Mouse (Mus musculus): Measurements from ENCODE around the gene Padi2.

The Padi2 gene

GRCm38 (mm10) chr4:140919974-140920836 lies 14.1 kb downstream of the Padi2 start:
- no peak for DNase-seq (ENCODE audit: low read depth, low spot score)

- DNase-seq (ENCODE audit: low read depth, low spot score), result no peak
Observed at GRCm38 (mm10) chr4:140922508-140922907, 16.4 kb downstream of the Padi2 start.

GRCm38 (mm10) chr4:140925648-140926047 lies 19.5 kb downstream of the Padi2 start:
- DNase-seq (ENCODE audit: low read depth, low spot score), result no peak

DNA sequence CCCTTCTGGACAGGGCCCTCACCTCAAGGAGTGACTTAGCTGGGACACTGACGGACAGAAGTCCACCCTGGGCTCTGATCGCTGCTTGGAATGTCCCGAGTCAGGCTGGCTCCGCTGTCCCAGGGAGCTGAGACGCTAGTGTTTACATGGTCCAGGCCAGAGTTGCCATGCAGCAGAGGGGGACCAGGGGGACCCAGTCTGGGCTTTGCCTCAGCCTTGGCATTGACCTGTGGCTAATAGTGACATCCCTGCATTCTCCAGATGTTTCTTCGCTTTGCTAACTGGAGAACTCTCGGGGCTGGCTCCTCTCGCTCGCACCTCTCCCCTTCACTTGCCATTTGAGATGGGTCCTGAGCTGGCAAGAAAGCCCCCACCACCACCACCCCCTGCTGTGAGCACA lies 22.2 kb downstream of the Padi2 start:
- no peak for DNase-seq (ENCODE audit: low read depth, low spot score)

DNA sequence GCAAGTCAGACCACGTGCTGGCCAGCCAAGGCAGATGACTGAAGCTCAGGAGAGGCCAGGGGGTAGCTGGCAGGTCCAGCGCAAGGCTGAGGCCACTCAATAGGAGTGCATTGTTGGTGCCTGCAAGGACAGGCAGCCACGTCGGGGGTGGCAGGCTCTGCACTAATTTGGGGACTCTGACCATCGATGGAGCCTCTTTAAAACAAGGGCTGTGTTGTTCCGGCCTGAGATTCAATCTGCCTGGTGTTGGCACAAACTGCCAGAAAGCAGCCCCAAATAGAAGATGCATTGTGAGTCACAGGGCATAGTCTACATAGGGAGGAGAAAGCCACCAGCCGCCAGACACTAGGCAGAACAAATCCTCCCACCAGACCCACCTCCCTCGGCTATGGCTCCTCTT lies 23.6 kb downstream of the Padi2 start:
- no peak for DNase-seq (ENCODE audit: low read depth, low spot score)

DNA sequence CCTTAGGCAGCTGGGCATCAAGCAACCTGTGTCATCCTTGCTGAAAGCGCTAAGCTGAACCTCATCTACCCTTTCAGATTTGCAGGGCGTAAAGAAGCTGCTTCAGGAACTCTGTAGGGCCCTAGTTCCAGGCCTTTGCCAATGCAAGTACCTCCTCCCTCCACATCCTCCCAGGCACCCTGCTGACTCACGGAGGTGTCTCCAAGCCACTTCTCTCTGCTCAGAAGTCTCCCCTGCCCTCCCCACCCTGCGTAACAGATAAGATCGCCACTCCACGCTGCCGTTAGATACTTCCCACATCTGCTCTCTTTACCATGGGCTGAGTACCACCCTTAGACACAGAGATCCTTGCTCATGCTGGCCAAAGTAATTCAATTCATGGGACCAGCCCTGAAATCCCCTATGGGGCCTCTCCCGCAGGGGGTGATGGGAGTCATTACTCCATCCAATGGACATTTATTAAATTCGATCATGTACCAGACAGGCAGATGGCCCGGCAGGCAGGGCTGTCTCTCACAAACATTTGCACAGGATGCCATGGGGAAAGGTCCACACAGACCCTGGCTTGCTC lies 24.8 kb downstream of the Padi2 start:
- DNase-seq (ENCODE audit: low read depth, low spot score), result no peak

- no peak for DNase-seq (ENCODE audit: low read depth, low spot score)
Observed at GRCm38 (mm10) chr4:140935643-140936042, 29.5 kb downstream of the Padi2 start.

GRCm38 (mm10) chr4:140944356-140944755 lies 38.2 kb downstream of the Padi2 start:
- DNase-seq (ENCODE audit: low read depth, low spot score), result no peak

DNA sequence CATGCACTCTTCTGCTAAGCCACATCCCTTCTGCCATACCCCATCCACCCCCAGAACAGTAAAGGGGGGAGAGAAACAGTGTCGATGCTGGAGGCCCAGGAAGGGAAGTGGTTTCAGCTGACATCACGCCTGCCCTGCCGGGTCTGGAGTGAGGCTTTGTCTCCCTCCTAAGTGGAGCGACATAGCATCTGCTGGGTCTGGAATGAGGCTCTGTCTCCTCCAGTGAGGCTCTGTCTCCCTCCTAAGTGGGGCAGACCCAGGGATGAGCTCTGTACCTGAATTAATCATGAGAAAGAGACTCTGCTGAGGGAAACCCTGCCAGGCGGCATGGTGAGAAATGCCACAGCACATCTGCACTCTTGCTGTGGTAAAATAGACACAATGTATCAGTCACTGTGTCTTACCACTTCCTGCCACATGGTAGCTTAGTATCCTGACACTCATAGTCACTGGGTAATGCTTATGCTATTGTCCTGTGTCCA lies 38.9 kb downstream of the Padi2 start:
- no peak for DNase-seq (ENCODE audit: low read depth, low spot score)

DNA sequence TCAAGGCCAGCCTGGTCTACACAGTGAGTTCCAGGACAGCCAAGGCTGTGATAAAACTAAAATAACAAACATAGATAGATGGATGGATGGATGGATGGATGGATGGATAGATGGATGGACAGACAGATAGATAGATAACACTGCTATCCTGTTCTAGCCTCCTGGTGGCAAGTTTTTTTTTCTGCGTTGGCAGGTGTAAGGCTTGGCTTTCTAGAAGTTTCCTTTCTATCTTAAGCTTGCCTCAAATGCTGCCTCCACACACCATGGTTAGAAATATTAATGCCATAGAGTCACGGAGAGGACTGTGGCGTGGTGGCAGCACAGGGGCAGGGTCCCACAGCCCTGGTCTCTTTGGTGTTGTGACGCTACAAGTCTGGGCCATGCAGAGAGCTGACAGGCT lies 39.4 kb downstream of the Padi2 start:
- DNase-seq (ENCODE audit: low read depth, low spot score), result no peak

- DNase-seq (ENCODE audit: low read depth, low spot score), result no peak
Observed at GRCm38 (mm10) chr4:140946048-140946447, 39.9 kb downstream of the Padi2 start.

- DNase-seq (ENCODE audit: low read depth, low spot score), result no peak
Observed at GRCm38 (mm10) chr4:140946580-140947205, 40.5 kb downstream of the Padi2 start.

GRCm38 (mm10) chr4:140947487-140948440 lies 41.6 kb downstream of the Padi2 start:
- no peak for DNase-seq (ENCODE audit: low read depth, low spot score)

DNA sequence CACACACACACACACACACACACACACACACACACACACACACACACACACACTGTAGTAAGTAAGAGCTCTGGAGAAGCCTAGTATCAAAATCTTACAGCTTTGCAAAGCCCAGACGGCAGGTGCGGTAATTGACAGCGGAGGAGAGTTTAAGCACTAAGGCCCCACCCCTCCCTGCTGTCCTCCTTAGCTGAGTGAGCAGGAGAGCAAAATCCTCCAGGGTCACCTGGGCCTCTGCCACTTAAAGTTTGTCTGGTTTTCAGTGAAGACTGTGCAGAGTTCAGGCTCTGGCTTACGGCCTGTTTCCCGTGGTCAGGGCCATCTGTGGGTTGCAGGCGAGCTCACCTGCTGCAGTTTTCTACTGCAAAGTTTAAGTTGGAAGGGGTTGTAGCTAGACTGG lies 42.3 kb downstream of the Padi2 start:
- DNase-seq (ENCODE audit: low read depth, low spot score), result no peak

DNA sequence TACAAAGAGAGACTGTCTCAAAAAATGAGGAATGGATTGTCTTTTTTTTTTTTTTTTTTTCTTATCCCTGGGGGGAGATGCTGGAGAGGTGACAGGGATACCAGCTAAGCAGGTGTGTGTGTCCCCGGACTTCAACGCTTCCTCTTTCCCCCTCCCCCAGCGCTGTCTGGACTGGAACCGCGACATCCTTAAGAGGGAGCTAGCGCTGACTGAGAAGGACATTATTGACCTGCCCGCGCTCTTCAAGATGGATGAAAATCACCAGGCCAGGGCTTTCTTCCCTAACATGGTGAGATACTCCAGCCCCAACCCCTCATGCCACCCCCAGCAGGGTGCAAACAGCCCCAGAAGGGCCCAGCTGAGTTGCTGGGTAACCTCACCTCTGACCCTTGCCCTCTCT lies 42.9 kb downstream of the Padi2 start:
- no peak for DNase-seq (ENCODE audit: low read depth, low spot score)

- no peak for DNase-seq (ENCODE audit: low read depth, low spot score)
Observed at GRCm38 (mm10) chr4:140949616-140950015, 43.5 kb downstream of the Padi2 start.

- no peak for DNase-seq (ENCODE audit: low read depth, low spot score)
Observed at GRCm38 (mm10) chr4:140950574-140950973, 44.4 kb downstream of the Padi2 start.

- DNase-seq (ENCODE audit: low read depth, low spot score), result no peak
Observed at GRCm38 (mm10) chr4:140951861-140952641, 45.9 kb downstream of the Padi2 start.

DNA sequence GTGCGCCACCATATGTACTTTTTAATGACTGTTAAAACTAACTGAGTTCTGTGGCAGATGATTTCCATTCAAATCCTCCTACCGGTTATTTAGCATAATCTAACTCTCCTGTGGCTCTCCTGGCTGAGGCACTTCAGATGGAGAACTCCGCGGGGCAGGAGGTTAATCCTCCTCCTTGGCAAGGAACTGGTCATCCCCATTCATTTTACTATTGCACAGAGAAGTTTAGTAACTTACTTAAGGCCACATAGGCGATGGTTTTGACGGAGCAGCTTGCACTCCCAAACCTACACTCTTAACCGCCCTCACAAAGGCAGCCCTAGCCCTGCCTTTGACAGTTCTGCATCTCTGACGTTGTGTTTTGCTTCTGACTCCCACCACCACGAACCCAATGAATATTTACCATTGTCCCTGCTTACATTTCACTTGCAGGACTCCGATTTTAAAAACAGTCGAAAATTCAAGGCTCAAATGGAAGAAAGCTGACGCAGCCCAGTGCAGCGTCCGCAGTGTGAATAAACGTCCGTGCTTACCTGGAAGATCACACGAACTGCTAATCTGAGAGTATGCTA lies 51.1 kb downstream of the Padi2 start:
- DNase-seq (ENCODE audit: low read depth, low spot score), result no peak

DNA sequence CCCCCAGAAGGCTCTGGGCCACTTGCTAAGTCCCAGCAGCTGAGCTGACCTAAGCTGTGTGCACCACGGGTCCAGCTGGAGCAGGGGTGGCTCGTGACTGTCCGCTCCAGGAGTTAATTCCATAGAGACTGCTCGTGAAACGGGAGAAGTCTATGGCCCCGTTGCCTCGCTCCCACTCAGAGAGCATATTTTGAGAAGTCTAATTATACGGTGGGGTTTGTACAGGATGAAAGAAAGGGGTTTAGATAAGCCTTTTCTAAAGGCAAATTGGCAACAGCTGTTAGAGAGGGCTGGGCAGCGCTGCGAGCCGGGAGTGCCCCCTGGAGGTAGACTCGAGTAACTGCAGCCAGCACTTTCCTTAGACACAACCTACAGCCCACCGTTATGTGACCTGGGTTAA lies 51.6 kb downstream of the Padi2 start:
- DNase-seq (ENCODE audit: low read depth, low spot score), result peak; percentile 77

Measured in retina, postnatal 7 days (tissue).